Mouse (Mus musculus) embryonic facial prominence, embryonic 12.5 days (tissue): ENCODE data around the gene Ggact. TPM values are rescaled to one million over a fixed set of nuclear protein-coding genes. Genes with fewer than 3 reads are reported as not detected.
A peak's percentile ranks its signal among the peaks of the same experiment; 100 is the strongest.

Experiments used
- ATAC-seq: fragments of 200-750 bp; cut with Nextera tagmentation; 2 replicates; pipeline ENCODE4 v1.8.0; 2017; ENCODE audit not compliant: insufficient number of reproducible peaks, insufficient read depth, low FRiP score, low TSS enrichment
- H3K27ac ChIP-seq: fragments of 300-500 bp; sonication (generic); 2 replicates; pipeline ENCODE4 v1.5.1; 2016; ENCODE audit warnings: mild to moderate bottlenecking
- H3K27me3 ChIP-seq: fragments of 300-500 bp; sonication (generic); 2 replicates; pipeline ENCODE4 v1.6.1; 2016; ENCODE audit warnings: mild to moderate bottlenecking, moderate library complexity
- H3K36me3 ChIP-seq: fragments of 300-500 bp; sonication (generic); 2 replicates; pipeline ENCODE4 v1.6.1; 2016; ENCODE audit warnings: mild to moderate bottlenecking
- H3K4me1 ChIP-seq: fragments of 300-500 bp; sonication (generic); 2 replicates; pipeline ENCODE4 v1.6.1; 2016
- H3K4me2 ChIP-seq: fragments of 300-500 bp; sonication (generic); replicated peaks from 2 replicates; pipeline ENCODE4 v1.6.1; 2016; ENCODE audit warnings: mild to moderate bottlenecking, moderate library complexity
- H3K4me3 ChIP-seq: fragments of 300-500 bp; sonication (generic); 2 replicates; pipeline ENCODE4 v1.5.1; 2016; ENCODE audit warnings: mild to moderate bottlenecking
- H3K9ac ChIP-seq: fragments of 300-500 bp; sonication (generic); 2 replicates; pipeline ENCODE4 v1.6.1; 2016; ENCODE audit warnings: mild to moderate bottlenecking, moderate library complexity
- H3K9me3 ChIP-seq: fragments of 300-500 bp; sonication (generic); 2 replicates; pipeline ENCODE4 v1.6.1; 2016; ENCODE audit warnings: mild to moderate bottlenecking, moderate library complexity
- WGBS: fragments of 180-500 bp; shearing (Covaris S2); methylation state at CpG from one replicate; pipeline ENCODE4 v1.1.7; 2016; 5-methylcytosine and 5-hydroxymethylcytosine counted together
- polyA plus RNA-seq: library from polyadenylated mRNA; unstranded; fragments of >200 nt; fragmentation: Nextera tagmentation; extraction: Ambion mirVana; gene quantifications from 2 replicates; pipeline ENCODE4 v1.2.1, GENCODE M21; 2016

Ggact gene
- 9.4 and 10.5 TPM in 2 replicates for polyA plus RNA-seq

GRCm38 (mm10) chr14:122913657-122914056 lies at the start of gene Ggact:
TSS of gene Ggact (minus strand) at chr14:122913757.
- H3K36me3 ChIP-seq: no peaks in the 10 kb centered on the region
- no peaks in the 10 kb centered on the region for H3K9me3 ChIP-seq
- H3K4me3 ChIP-seq: peak within 1 kb of the TSS; percentile 53
- peak within 1 kb of the TSS; percentile 84 for H3K4me2 ChIP-seq
- no peaks in the 10 kb centered on the region for H3K4me1 ChIP-seq
- WGBS: 79% methylated on average over 6 of the region's 6 CpGs
- H3K27me3 ChIP-seq: no peaks in the 10 kb centered on the region
- H3K9ac ChIP-seq: peak within 1 kb of the TSS; percentile 58
- ATAC-seq: no peak
- no peak within 1 kb of the TSS for H3K27ac ChIP-seq

- Histone ChIP-seq H3K27ac (no peak overlapping the region), H3K4me1 (no peaks in the 10 kb centered on the region), H3K4me2 (no peak overlapping the region), H3K9me3 (no peaks in the 10 kb centered on the region), H3K4me3 (no peak overlapping the region), H3K9ac (no peak overlapping the region), H3K27me3 (no peaks in the 10 kb centered on the region), H3K36me3 (peaks cover 19% of the 10 kb centered on the region)
- 86% methylated on average over 8 of the region's 8 CpGs for WGBS
- ATAC-seq: no peak
Measured at GRCm38 (mm10) chr14:122957941-122958340, 44.4 kb upstream of the Ggact start.

- WGBS: 21% methylated on average over 1 of the region's 1 CpGs
- H3K4me1 ChIP-seq: no peaks in the 10 kb centered on the region
- no peaks in the 10 kb centered on the region for H3K9me3 ChIP-seq
- H3K27ac ChIP-seq: no peak overlapping the region
- no peak overlapping the region for H3K4me2 ChIP-seq
- 0 out of 2 replicates have a peak, but pooled peaks have one; percentile 56 for ATAC-seq
- no peaks in the 10 kb centered on the region for H3K27me3 ChIP-seq
- H3K4me3 ChIP-seq: no peak overlapping the region
- H3K36me3 ChIP-seq: peaks cover 8% of the 10 kb centered on the region; the same call in 1 of the 2 replicates
- no peak overlapping the region for H3K9ac ChIP-seq
Measured at GRCm38 (mm10) chr14:122953331-122953730, 39.8 kb upstream of the Ggact start.

GRCm38 (mm10) chr14:122952556-122952955 lies 39.0 kb upstream of the Ggact start:
- no peak overlapping the region for H3K4me3 ChIP-seq
- no peaks in the 10 kb centered on the region for H3K9me3 ChIP-seq
- ATAC-seq: no peak
- H3K36me3 ChIP-seq: peaks cover 15% of the 10 kb centered on the region
- no peaks in the 10 kb centered on the region for H3K4me1 ChIP-seq
- H3K4me2 ChIP-seq: no peak overlapping the region
- no peaks in the 10 kb centered on the region for H3K27me3 ChIP-seq
- H3K27ac ChIP-seq: no peak overlapping the region
- 84% methylated on average over 1 of the region's 1 CpGs for WGBS
- no peak overlapping the region for H3K9ac ChIP-seq

GRCm38 (mm10) chr14:122951676-122952445 lies 38.3 kb upstream of the Ggact start:
- ATAC-seq: no peak
- Histone ChIP-seq H3K36me3 (peaks cover 21% of the 10 kb centered on the region), H3K9ac (no peak overlapping the region), H3K9me3 (no peaks in the 10 kb centered on the region), H3K4me2 (no peak overlapping the region), H3K27me3 (no peaks in the 10 kb centered on the region), H3K4me3 (no peak overlapping the region), H3K4me1 (no peaks in the 10 kb centered on the region), H3K27ac (no peak overlapping the region)
- WGBS: 88% methylated on average over 6 of the region's 6 CpGs

- Histone ChIP-seq H3K9me3 (no peaks in the 10 kb centered on the region), H3K4me3 (no peak overlapping the region), H3K36me3 (peaks cover 23% of the 10 kb centered on the region), H3K27me3 (no peaks in the 10 kb centered on the region), H3K9ac (no peak overlapping the region), H3K4me2 (no peak overlapping the region), H3K4me1 (no peaks in the 10 kb centered on the region), H3K27ac (no peak overlapping the region)
- no peak for ATAC-seq
- WGBS: 94% methylated on average over 1 of the region's 1 CpGs
Measured at GRCm38 (mm10) chr14:122950915-122951314, 37.4 kb upstream of the Ggact start.

- Histone ChIP-seq H3K9ac (no peak overlapping the region), H3K9me3 (no peaks in the 10 kb centered on the region), H3K27ac (no peak overlapping the region), H3K4me1 (no peaks in the 10 kb centered on the region), H3K4me3 (no peak overlapping the region), H3K4me2 (no peak overlapping the region), H3K27me3 (no peaks in the 10 kb centered on the region), H3K36me3 (peaks cover 40% of the 10 kb centered on the region)
- 86% methylated on average over 3 of the region's 3 CpGs for WGBS
- no peak for ATAC-seq
Measured at GRCm38 (mm10) chr14:122943475-122943853, 29.9 kb upstream of the Ggact start.

- Histone ChIP-seq H3K9ac (no peak overlapping the region), H3K27me3 (no peaks in the 10 kb centered on the region), H3K27ac (no peak overlapping the region), H3K4me3 (no peak overlapping the region), H3K4me1 (no peaks in the 10 kb centered on the region), H3K9me3 (no peaks in the 10 kb centered on the region), H3K4me2 (no peak overlapping the region), H3K36me3 (peaks cover 36% of the 10 kb centered on the region)
- no peak for ATAC-seq
- 63% methylated on average over 4 of the region's 4 CpGs for WGBS
Measured at GRCm38 (mm10) chr14:122942757-122943474, 29.4 kb upstream of the Ggact start.

GRCm38 (mm10) chr14:122936460-122936859 lies 22.9 kb upstream of the Ggact start:
- H3K4me1 ChIP-seq: no peaks in the 10 kb centered on the region
- peaks cover 33% of the 10 kb centered on the region for H3K36me3 ChIP-seq
- H3K9ac ChIP-seq: no peak overlapping the region
- ATAC-seq: no peak
- H3K27ac ChIP-seq: no peak overlapping the region
- H3K27me3 ChIP-seq: no peaks in the 10 kb centered on the region
- no peaks in the 10 kb centered on the region for H3K9me3 ChIP-seq
- 83% methylated on average over 1 of the region's 1 CpGs for WGBS
- no peak overlapping the region for H3K4me3 ChIP-seq
- no peak overlapping the region for H3K4me2 ChIP-seq

- no peak overlapping the region for H3K4me3 ChIP-seq
- H3K27me3 ChIP-seq: no peaks in the 10 kb centered on the region
- H3K4me1 ChIP-seq: no peaks in the 10 kb centered on the region
- H3K4me2 ChIP-seq: no peak overlapping the region
- no peak overlapping the region for H3K27ac ChIP-seq
- H3K36me3 ChIP-seq: peaks cover 9% of the 10 kb centered on the region; the same call in 1 of the 2 replicates
- H3K9ac ChIP-seq: no peak overlapping the region
- WGBS: 73% methylated on average over 5 of the region's 5 CpGs
- no peaks in the 10 kb centered on the region for H3K9me3 ChIP-seq
- no peak for ATAC-seq
Measured at GRCm38 (mm10) chr14:122920011-122920410, 6.5 kb upstream of the Ggact start.

GRCm38 (mm10) chr14:122917676-122918075 lies 4.1 kb upstream of the Ggact start:
- 87% methylated on average over 1 of the region's 1 CpGs for WGBS
- Histone ChIP-seq H3K9me3 (no peaks in the 10 kb centered on the region), H3K27ac (no peak overlapping the region), H3K4me2 (no peak overlapping the region), H3K27me3 (no peaks in the 10 kb centered on the region), H3K4me1 (no peaks in the 10 kb centered on the region), H3K4me3 (no peak overlapping the region), H3K36me3 (peaks cover 9% of the 10 kb centered on the region; the same call in 1 of the 2 replicates), H3K9ac (no peak overlapping the region)
- ATAC-seq: no peak
